In the genomic region with DNA sequence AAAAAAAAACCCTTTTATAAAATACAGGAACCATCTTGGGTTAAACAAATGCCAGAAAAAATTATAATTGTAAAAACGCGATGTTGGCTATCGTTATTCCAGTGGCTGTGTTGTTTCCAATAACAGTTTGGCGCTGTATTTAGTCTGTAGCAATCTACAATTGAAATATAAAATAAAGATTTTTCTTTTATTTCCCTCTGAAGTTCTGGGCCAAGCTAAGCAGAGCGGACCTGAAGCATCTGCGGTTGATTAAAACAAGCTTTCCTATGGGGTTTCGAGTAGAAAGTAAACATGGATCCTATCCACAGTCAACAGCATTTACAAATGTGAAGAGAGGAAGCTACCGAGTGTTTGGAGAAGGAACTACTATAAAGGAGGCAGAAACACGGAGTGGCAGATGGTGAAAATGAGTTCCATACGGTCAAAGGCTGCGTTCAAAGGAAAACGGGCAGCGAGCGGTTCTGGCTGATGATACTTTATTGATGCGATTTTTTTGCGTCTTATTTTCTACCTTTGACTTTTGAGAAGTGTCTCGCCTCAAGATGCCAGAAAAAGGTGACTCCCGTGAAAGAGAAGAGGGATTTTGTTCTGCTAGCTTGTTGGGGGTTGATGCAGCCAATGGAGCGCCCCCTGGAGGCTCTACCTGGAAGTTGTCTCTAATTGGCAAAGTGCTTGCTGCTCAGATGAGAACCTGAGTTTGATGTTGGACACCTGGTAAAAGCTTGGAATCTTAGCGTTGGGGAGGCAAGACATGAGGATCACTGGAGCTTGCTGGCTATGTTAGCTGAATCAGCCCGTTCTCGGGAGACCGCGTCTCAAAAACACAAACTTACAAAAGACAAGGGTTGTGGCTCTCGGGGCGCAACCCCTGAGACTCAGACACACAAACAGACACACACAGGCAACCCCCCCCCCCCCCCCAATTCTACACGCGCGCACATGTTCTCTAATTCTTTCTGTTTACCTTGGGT, we compare ENCODE assay signal across 9 mouse cellular contexts.
DNase-seq lines count a peak whose midpoint lies in the region; ATAC-seq and TF ChIP-seq lines count a peak whose summit lies in the region.
"Had no signal": no experiment of that assay in that cellular context is flagged by ENCODE, and none has a peak within 500 bp of the region (broad histone marks: within the 10 kb centered on the region; RNA-seq: fewer than 3 reads in every experiment).

No protein-coding gene starts in this region.

- no peak overlapping the region for H3K27ac ChIP-seq in heart, embryonic 10.5 days
- H3K27ac ChIP-seq in heart, embryonic 12.5 days (ENCODE audit: poor library complexity, severe bottlenecking), result no peak overlapping the region
- H3K27ac ChIP-seq in cerebellum, adult 2 months (ENCODE audit: insufficient read depth, low read length), result no peak overlapping the region
- H3K27ac ChIP-seq: macrophage had no signal

- no peaks in the 10 kb centered on the region for H3K9me3 ChIP-seq in heart, embryonic 10.5 days
- 0 out of 2 replicates have a peak, but pooled peaks cover 3% of the 10 kb centered on the region for H3K9me3 ChIP-seq in heart, embryonic 12.5 days (replicated peaks)

- no peaks in the 10 kb centered on the region for H3K36me3 ChIP-seq in heart, embryonic 10.5 days
- no peaks in the 10 kb centered on the region for H3K36me3 ChIP-seq in heart, embryonic 12.5 days

- no peak overlapping the region for H3K9ac ChIP-seq in heart, embryonic 12.5 days

- no peaks in the 10 kb centered on the region for H3K27me3 ChIP-seq in heart, embryonic 10.5 days (ENCODE audit: insufficient read depth, poor library complexity, severe bottlenecking)
- H3K27me3 ChIP-seq in heart, embryonic 12.5 days (replicated peaks), result no peaks in the 10 kb centered on the region
- H3K27me3 ChIP-seq in cerebellum, adult 2 months (ENCODE audit: control insufficient read depth, insufficient read depth, low read length), result no peaks in the 10 kb centered on the region

- peak; percentile 67 for DNase-seq in heart, embryonic 10.5 days (ENCODE audit: low spot score)
- peak; percentile 13 to 19 for DNase-seq in B cell, adult 2 months
- DNase-seq in cerebellum, adult 2 months, result peak; percentile 23 to 31
- peak; percentile 34 for DNase-seq in gastrocnemius, postnatal 10 days
- peak; percentile 19 to 33 for DNase-seq in layer of hippocampus, postnatal 36 days
- peak; percentile 9 for DNase-seq in ovary, postnatal 36 days (ENCODE audit: low spot score)

- no peak overlapping the region for H3K4me3 ChIP-seq in heart, embryonic 10.5 days
- no peak overlapping the region for H3K4me3 ChIP-seq in heart, embryonic 12.5 days
- H3K4me3 ChIP-seq in cerebellum, adult 2 months (replicated peaks; ENCODE audit: insufficient read depth, low read depth, low read length), result no peak overlapping the region

- no peak overlapping the region for H3K4me2 ChIP-seq in heart, embryonic 12.5 days

- WGBS in heart, embryonic 10.5 days, result 58% methylated on average over 29 of the region's 29 CpGs
- WGBS in heart, embryonic 12.5 days, result 61% methylated on average over 29 of the region's 29 CpGs
- WGBS in cerebellum, adult 2 months, result 62% methylated on average over 29 of the region's 29 CpGs

- ATAC-seq in heart, embryonic 12.5 days (ENCODE audit: insufficient number of reproducible peaks, low FRiP score), result no peak
- no peak for ATAC-seq in megakaryocyte progenitor cell, adult 5-6 weeks (replicated peaks; ENCODE audit: poor library complexity)

- TF ChIP-seq CTCF in cerebellum, adult 2 months (IDR thresholded peaks at IDR 0.05; ENCODE audit: borderline replicate concordance, insufficient read depth, low read depth, low read length), result peak; percentile 46; the same call in 1 of the 2 replicates

- TF ChIP-seq POLR2A in cerebellum, adult 2 months (IDR thresholded peaks at IDR 0.05; ENCODE audit: borderline replicate concordance, insufficient read depth, low read length), result no peak

- H3K4me1 ChIP-seq in heart, embryonic 10.5 days, result no peaks in the 10 kb centered on the region
- H3K4me1 ChIP-seq in heart, embryonic 12.5 days (replicated peaks), result no peaks in the 10 kb centered on the region
- no peaks in the 10 kb centered on the region for H3K4me1 ChIP-seq in cerebellum, adult 2 months (ENCODE audit: control insufficient read depth, insufficient read depth, low read length)

Comparison
In these comparisons a context has a peak if more than half of its experiments do, and no peak if none do; other contexts are left out.
1. DNase-seq: peak in every context shown above with its lines; median percentile 67 in heart, embryonic 10.5 days; 34 in gastrocnemius, postnatal 10 days; 27 in cerebellum, adult 2 months; 26 in layer of hippocampus, postnatal 36 days; 16 in B cell, adult 2 months; 9 in ovary, postnatal 36 days.